Mouse (Mus musculus) embryo, embryonic 11.5 days (tissue): ENCODE results near the gene Cog5.
A peak's percentile ranks its signal among the peaks of the same experiment; 100 is the strongest.

Experiments
- DNase-seq: peaks from one replicate; pipeline ENCODE4 v3.0.0-alpha.2; 2012; ENCODE audit warnings: low read depth, low spot score

The Cog5 gene

DNA sequence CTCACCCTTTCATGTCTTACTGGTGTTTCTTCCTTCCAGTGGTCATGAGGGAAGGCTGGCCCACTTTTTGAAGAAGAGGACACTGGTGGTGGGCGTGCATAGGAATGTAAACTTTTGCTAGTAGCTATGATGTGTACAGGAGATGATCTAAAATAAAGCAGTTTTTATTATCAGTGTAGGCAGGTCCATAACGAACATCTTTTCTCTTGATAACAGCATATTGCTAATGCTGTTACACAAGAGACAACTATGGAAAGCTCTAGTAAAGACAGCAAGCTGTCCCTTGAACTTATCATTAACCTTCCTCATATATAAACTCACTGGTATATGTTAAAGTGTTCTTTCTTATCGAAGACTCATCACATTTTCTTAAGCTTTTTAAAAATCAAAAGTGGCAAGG, 282.9 kb downstream of the Cog5 start:
- no peak for DNase-seq

DNA sequence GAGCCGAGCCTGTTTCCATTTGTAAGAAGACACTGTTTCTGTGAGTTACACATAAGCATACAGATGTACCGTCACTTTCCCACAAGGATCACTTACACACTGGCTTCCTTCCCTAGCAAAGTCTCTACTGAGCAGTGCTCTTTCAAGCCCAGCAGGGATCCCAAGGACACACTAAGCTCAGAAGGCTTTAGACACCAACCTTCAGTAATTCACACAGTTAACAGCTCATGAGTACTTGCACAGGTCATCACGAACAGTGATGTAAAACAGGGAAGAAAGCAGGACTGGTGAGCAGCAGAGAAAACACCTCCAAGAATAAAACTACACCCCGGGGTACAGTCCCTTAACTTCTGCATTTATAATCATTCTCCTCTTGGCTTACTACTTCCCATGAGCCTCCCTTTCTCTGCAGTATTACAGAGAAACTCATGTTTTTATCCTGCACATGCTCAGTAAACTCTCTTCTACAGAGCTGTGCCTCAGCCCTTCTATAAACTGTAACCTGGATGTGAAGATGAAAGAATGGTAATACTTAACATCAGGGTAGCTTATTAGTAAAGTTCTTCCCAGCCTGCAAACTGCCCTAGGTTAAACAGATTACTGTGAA, 283.8 kb downstream of the Cog5 start:
- DNase-seq = no peak

DNA sequence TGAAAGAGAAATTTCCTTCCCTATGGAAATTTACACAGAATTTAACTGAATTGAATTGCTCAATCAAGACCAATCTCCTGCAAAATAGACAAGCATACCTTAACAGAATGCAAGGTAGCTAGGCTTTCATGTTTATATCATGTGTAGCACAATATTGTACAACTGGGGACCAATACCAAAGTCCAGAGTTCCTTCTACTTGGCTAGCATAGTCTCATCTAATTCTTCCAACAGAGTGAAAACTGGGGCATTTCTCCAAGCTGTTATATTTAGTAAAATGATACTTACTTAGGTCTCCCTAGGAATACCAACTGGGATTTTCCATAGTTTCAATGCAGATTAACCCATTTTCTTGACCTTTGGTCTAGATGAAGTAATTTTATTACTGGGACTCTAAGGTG, 284.4 kb downstream of the Cog5 start:
- DNase-seq = no peak

DNA sequence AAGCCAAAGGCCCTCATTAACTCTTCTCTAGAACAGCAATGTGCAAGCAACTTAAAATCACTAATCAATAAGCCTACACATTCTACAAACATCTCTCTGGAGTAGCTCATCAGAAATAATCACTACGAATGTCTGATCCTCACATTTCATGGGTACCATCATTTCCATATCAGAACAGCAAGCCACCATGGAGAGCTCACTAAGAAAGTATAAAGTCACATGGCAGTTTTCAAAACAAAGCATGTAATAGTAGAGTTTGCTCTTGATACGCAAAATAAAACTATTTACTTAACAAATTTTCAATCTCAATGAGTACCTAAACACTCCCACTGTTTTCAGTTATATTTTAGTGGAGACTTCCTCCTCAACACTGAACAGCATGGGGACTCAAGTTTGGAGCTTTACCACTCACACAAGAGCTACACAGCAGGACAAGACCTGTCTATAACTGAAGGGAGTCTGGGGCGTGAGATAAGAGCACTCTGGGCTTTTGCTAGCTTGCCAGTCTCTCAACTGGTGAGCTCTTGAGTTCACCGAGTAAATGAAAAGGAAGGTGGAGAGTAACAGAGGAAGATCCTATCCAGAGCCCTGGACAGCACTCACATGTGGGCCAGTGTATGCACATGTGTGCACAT, 288.5 kb downstream of the Cog5 start:
- no peak for DNase-seq

DNA sequence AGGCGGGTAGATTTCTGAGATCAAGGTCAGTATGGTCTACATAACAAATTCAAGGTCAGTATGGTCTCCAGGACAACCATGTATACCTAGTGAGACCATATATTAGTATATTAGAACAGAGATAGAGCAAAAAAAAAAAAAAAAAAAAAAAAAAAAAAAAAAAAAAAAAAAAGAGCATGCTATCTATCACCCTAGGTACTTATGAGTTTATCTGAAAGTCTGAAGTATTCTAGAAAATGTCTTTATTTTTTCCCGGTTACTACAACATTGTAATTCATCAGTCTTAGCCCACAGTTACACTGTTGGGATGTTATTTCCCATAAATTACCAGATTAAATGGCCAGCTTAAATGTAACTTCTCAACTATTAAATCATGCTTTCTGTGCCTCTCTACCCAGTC, 289.7 kb downstream of the Cog5 start:
- DNase-seq = no peak

DNA sequence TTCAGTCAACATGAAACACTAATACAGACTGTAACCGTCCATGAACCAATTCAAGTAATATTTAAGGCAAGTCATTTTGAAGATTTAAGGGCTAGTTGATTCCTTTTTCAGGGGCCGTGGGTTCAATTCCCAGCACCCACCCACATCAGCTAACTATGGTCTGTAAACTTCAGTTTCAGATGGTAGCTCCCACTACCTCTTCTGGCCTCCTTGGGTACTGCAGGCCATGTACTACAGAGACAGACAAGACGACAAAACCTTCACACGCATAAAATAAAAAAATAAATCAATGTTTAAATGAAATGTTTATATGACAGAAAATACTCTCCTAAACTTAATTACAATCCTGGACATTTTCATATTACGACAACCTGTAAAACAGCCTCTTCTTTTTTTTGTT, 292.8 kb downstream of the Cog5 start:
- no peak for DNase-seq

DNA sequence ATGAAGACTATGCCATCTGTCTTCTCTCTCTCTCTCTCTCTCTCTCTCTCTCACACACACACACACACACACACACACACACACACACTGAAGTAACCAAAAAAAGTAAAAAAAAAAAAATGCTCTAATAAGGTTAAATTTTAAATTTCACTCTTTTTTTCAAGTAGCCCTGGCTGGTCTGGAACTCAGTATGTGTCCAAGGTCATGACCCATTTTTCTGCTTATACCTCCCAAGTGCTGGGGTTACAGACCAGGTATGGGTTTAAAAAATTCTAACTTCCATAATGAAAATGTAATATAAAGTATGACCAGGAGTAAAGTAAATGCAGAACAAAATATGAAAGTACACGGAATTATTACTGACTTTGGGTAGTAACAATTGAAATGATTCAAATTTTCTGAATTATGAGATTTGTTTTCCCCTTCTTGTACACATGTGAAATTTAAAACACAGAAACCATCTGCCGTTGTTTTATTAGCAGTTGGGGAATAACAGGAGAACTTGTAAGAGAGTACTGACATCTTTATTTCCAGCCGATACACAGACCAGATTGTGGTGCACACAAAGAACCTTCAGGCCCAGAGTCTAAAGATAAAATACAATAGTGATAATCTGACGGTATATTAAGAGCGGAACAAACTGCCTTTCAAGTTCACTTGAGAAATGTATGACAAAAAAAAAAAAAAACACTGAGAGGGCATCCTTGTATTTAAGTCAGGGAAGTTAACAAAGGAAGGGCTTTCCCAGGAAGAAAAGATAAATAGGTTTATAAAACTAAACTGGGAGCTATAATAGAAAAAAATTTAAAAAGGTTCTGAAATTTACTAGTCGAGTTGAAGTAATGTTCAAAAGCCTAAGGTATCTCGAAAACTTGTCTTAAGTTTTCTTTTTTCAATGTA, 293.7 kb downstream of the Cog5 start:
- DNase-seq = no peak

DNA sequence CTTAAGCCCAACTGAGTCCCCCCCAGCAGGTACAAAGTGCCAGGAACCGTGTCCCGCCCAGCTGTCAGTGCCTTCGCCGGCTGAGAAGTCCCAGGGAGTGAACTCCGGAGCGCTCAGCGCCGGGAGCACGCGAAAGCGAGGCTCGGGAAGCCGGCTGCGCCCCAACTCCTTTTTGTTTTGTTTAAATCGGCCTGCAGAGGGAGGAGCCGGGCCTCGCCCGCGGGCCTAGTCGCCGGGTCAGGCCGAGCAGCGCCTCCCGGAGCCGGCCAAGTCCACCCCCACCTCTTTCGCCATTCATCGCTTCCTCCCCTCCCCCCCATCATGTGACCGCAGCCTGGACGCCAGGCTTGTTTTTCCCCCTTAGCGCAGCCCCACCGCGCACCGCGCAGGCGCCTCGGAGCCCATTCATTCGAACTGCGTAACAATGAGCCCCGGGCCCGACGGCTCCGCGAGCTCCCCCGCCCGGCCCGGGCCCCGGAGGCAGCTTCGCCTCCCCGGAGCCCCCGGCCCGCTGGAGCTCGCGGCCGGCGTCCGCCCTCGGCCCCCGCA, 294.6 kb downstream of the Cog5 start:
- peak; percentile 96 for DNase-seq

DNA sequence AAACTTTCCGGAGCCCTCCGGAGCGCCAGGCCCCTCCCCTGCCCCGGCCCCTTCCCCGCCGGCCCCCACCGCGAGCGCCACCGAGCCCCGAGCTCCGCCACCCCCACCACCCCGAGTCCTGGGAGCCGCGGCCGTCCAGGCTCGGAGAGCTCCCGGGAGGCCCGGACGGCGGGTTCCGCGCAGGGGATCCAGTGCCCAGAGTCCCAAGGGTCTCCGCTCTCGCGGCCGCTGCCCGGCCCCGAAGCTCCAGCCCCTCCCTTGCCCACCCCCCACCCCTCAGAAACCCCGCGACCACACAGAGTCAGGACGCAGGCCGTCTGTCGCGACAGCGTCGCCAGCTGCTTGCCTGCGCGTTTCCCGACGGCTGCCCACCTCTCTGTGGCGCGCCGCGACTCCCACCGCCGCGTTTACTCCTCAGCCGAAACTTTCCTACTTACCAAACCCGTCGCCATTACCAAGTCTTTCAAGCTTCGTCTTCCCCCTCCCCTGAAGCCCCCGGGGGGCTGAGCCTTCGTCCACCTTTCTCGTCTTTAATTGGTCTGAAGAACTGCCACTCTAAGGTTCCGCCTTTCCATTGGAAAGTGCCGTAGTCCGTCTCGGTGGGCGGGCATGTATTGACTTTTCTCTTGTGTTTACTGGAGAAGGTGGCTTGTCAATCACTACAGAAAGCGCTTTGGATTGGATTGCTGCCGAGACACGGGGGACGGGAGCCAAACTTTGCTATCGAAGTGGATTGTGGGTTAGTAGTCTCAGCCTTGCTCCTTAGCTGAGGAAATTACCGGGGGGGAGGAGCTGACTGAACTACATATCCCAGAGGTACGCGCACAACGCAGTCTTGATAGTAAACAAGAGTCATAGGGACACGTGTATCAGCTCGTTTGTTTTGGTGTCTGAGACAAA, 295.3 kb downstream of the Cog5 start, which contains the start of gene Hbp1:
TSS of gene Hbp1 (minus strand) at position 777 of the 900 bp plus-strand sequence.
- peak; percentile 99 for DNase-seq

DNA sequence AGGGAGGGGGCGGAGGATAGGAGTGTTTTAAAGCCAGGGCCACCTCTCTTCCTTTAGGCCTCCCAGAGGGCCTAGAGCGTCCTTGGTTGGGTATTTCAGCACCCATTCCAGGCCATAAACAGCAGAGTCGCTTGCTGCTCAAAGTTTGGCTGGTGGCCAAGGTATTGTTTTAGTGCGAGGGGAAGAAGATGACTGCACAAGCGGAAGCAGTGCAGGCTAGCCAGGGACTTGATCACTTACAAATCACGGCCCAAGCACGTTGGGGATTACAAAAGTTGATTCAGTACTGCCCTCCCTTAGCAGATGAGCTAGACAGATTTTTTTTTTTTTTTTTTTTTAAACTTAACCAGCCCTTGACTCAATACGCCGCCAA, 296.0 kb downstream of the Cog5 start:
- DNase-seq = no peak

DNA sequence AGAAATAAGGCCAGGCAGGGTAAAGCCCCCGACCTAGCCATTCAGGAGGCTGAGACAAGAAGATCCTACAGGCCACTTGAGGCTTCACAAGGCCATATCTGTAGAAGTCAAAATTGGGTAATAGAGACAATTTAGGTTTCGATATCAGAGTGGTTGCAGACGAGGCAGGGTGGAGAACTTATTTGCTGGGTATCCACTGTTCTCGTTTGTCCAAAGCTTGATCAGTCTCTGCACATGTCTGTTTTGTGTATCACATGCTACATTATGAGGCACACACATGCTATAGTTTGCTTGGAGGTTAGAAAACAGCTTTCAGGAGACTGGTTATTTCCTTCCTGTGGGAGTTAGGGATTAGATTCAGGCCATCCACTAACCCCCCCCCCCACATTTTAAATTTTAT, 301.2 kb downstream of the Cog5 start:
- DNase-seq = no peak

DNA sequence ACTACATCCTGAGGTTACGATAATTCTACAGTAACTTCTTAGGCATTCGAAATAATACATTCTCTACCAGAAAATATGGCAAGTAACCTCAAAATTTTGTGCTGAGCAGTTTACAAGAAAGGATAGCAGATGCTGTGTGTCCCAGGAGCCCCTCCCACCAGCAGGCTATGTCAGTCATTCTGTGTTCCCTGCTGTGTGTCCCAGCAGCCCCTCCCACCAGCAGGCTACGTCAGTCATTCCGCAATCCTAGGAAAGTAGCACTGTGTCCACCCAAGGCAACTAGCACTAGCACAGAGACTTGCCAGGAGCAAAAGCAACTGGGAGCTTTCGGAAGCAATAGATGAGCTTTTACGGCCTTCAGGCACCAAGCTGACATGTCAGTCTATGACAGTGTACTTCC, 309.4 kb downstream of the Cog5 start:
- no peak for DNase-seq

DNA sequence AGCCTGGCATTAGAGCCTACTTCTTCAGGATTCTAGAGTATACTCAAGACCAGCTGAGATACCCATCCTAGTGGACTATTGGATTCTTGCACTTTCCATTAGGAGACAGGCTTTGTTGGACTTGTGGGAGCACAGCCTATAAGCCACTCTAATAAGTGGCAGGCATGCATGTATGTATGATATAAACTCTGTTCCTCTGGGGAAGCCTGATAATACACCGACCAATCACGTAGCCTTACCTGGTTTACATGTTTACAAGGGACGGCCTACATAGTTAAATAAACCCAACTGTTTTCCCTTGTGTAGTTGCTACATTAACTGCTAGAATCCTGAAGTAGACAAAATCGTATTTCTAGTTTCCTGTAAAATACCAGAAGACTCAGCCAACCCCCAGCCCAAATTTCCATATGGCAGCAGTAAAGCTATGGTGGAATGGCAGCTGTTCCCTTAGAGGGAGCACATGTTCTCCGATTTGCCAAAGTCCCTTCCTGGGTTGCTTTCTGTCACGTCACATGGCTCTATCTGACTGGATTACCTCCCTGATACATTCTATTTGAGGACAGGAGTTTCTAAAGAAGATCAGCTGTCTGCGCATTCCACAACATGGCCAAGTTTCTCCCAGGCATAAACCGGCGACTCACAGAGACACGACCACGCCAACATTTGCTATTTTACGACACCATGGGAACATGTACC, 311.0 kb downstream of the Cog5 start:
- DNase-seq = no peak

DNA sequence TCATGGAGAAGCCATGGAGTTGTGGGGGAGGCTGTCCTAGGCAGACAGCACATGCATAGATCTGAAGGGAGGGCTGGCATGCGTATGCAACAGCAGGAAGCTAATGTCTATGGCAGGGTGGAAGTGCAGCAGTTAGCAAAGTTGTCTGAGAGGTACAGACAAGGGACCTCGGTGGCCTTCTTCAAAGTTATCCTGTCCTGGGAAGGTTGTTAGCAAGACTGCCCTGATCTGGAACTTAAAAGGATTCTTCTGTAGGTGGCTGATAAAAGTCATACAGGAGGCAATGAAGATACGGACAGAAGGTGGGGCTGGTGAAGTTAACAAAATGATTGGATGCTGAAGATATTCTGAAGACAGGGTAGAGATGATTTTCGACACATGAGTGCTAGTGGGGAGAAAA, 311.7 kb downstream of the Cog5 start:
- no peak for DNase-seq

DNA sequence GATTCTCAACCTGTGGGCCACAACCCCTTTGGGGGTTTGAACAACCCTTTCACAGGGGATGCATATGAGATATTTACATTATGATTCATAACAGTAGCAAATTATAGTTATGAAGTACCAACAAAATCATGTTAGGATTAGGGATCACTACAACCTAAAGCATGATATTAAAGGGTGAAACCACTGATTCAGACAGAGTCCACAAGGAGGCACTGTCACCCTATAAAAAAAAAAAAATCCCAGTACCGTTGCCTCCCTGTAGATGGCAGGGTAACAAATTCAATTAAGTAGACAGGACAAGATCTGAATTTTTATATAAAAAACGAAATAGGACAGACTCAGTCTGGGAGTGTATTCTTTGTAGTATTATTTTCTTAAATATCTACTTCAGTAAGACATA, 312.9 kb downstream of the Cog5 start:
- peak; percentile 48 for DNase-seq

DNA sequence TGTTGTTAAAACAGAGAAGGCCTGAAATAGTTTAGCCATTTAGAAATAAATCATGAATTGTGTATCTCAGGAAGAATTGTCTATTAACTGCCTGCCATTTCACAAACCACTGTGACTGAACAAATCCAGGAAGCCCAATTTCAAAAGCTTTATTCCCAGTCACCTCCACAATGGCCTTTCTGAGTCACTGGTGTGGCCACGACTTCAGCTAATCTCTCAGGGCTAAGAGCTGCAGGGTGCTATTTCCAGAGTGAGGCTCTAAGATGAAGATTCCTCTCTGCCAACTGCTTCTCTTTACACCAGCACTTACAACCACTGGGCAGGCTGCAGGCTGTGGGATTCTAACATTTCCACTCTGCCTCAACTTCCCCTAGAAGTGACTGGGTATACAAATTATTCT, 314.4 kb downstream of the Cog5 start:
- DNase-seq = no peak

DNA sequence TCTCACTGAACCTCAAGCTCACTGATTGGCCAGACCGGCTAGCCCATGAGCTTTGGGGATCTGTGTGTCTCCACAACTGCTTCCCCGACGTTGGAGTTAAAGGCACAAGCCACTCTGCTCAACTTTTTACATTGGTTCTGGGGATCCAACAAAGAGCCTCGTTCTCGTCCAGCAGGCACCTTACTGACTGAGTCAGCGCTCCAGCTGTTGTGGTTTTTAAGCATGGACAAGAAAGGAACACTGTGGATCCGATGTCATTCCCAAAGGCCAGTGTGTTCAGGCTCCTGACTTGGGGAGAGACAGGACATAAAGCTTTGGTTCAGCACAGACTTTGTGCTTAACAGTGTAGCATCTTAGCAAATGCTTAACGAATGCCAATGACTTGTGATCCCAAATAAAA, 316.9 kb downstream of the Cog5 start:
- no peak for DNase-seq

DNA sequence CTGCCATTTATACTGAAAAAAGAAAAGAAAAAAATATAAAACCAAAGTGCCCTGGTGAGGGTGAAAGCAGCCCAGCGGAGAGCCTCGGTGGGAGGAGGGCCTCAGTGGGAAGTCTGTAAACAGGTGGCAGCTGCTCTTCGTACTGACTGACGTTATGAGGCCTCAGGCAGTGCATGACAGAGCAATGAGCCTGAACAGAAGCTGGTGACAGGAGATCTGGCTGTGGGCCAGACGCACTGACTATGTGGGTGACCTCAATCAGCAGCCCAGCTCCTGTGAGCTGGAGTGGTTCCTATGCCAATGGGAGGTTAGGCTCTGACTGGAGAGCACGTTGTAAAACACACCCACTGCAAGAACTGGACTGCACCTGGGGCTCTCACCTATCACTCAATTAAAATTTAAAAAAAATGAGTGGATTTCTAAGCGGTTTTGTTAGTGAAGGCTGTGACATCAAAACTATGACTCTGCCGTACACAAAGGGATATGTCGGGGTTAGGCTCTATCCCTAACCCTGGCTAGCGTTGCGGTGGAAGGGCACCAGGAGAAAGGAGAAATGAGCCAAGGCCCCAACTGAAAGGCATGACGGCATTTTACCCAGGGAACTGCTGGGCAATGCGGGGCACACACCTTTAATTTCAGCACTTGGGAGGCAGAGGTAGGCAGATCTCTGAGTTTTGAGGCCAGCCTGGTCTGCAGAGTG, 319.0 kb downstream of the Cog5 start:
- no peak for DNase-seq

DNA sequence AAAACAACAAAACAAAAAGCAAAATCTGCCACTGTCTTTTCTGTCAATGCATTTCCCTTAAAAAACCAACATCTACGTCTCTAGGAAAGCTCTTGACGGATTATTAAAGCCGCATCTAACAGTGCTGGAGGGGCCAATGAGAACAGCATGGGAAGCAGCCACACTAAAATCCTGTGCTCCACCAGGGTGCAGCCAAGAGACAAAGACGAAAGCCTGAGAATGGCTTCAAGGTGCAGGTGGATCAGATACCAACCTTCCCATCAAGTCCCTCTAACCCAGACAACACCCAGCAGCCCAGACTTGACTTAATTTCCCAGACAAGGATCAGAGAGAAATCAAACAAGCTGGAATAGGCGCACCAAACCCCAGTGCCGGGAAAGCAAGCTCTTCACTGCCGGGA, 321.9 kb downstream of the Cog5 start:
- no peak for DNase-seq

DNA sequence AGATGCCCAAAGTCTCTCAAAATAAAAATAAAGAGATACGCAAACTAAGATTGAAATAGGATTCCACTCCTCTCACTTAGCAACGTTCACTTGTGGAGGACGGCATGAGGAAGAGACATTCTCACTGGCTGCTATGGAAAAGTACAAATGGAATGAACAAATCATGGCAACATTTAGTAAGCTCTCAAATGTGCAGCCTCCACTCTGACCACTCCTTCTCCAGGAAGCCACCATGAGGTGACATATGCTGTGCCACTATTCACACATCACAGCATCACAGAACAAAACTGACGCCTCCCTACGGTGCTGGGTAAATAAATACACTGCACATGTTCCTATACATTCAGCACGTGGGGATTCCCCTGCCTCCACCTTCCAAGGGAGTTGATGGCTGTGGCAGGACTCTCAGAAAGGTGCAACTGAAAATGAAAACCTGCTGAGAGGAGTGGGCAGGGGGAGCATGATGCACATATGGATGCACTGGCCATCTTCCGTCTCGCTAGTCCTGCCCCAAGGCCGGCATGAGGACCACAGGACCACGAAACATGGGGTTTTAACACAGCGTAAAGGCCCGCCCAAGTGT, 323.0 kb downstream of the Cog5 start:
- no peak for DNase-seq
